Comparison of ENCODE assay signal across 26 mouse cellular contexts in genomic region chr15:12195966-12196365, GRCm38 (mm10). TPM values are rescaled to one million over a fixed set of nuclear protein-coding genes. Genes with fewer than 3 reads are reported as not detected.
DNase-seq lines count a peak whose midpoint lies in the region; ATAC-seq and TF ChIP-seq lines count a peak whose summit lies in the region.
"Had no signal": no experiment of that assay in that cellular context is flagged by ENCODE, and none has a peak within 500 bp of the region (broad histone marks: within the 10 kb centered on the region; RNA-seq: fewer than 3 reads in every experiment).

No protein-coding gene starts in this region.

- H3K27ac ChIP-seq in hindbrain, embryonic 10.5 days, result 0 out of 2 replicates have a peak overlapping the region, but pooled peaks have one; percentile 62
- H3K27ac ChIP-seq in hindbrain, embryonic 14.5 days, result no peak overlapping the region
- H3K27ac ChIP-seq in lung, postnatal 0 days (ENCODE audit: low read length), result no peak overlapping the region
- peak overlapping the region; percentile 97 for H3K27ac ChIP-seq in MEL (ENCODE audit: control insufficient read depth, low read depth, low read length)
- H3K27ac ChIP-seq: hindbrain, embryonic 15.5 days; left cerebral cortex, adult 2 months had no signal

- peaks cover 13% of the 10 kb centered on the region for H3K4me1 ChIP-seq in hindbrain, embryonic 10.5 days (replicated peaks)
- H3K4me1 ChIP-seq in hindbrain, embryonic 14.5 days (replicated peaks; ENCODE audit: control insufficient read depth, insufficient read depth, low read length), result 0 out of 2 replicates have a peak, but pooled peaks cover 3% of the 10 kb centered on the region
- peaks cover 6% of the 10 kb centered on the region; the same call in 1 of the 2 replicates for H3K4me1 ChIP-seq in lung, postnatal 0 days (ENCODE audit: insufficient read depth, low read depth, low read length)
- H3K4me1 ChIP-seq in E14TG2a.4 (replicated peaks; ENCODE audit: low read depth, low read length) (peaks cover 70% of the 10 kb centered on the region), MEL (ENCODE audit: control insufficient read depth in 1 of 2, insufficient read depth in 2 of 2, low read length in 2 of 2) (peaks cover 0 to 32% of the 10 kb centered on the region in 2 experiments)
- H3K4me1 ChIP-seq: hindbrain, embryonic 15.5 days had no signal

- TF ChIP-seq POLR2A in MEL (IDR thresholded peaks at IDR 0.05; ENCODE audit: control insufficient read depth in 1 of 2, insufficient read depth in 1 of 2, low read depth in 1 of 2, low read length in 2 of 2, poor library complexity in 1 of 2), result no peak

- WGBS in hindbrain, embryonic 10.5 days, result 78% methylated on average over 6 of the region's 6 CpGs
- WGBS in hindbrain, embryonic 14.5 days, result 71% methylated on average over 6 of the region's 6 CpGs
- WGBS in lung, postnatal 0 days, result 68% methylated on average over 6 of the region's 6 CpGs

- no peak overlapping the region for H3K4me3 ChIP-seq in hindbrain, embryonic 10.5 days
- H3K4me3 ChIP-seq in hindbrain, embryonic 14.5 days (replicated peaks; ENCODE audit: low read length), result no peak overlapping the region
- no peak overlapping the region for H3K4me3 ChIP-seq in lung, postnatal 0 days (ENCODE audit: low read depth, low read length)
- H3K4me3 ChIP-seq in E14TG2a.4 (replicated peaks; ENCODE audit: low read length) (peak overlapping the region; percentile 52), MEL (ENCODE audit: control insufficient read depth in 1 of 2, insufficient read depth in 1 of 2, low read depth in 2 of 2, low read length in 2 of 2) (peak overlapping the region; percentile 40 to 47)
- H3K4me3 ChIP-seq: heart, embryonic 13.5 days; hindbrain, embryonic 15.5 days; intestine, embryonic 15.5 days; left cerebral cortex, adult 2 months had no signal

- no peaks in the 10 kb centered on the region; the same call in 1 of the 2 replicates for H3K79me2 ChIP-seq in MEL (ENCODE audit: control insufficient read depth, insufficient read depth, low read length, poor library complexity)

- TF ChIP-seq RAD21 in MEL (IDR thresholded peaks at IDR 0.05; ENCODE audit: low read depth, low read length), result no peak

- H3K27me3 ChIP-seq in hindbrain, embryonic 10.5 days (ENCODE audit: insufficient read depth, poor library complexity, severe bottlenecking), result peaks cover 3% of the 10 kb centered on the region; the same call in 1 of the 2 replicates
- H3K27me3 ChIP-seq in hindbrain, embryonic 14.5 days (ENCODE audit: control insufficient read depth, insufficient read depth, low read length), result no peaks in the 10 kb centered on the region
- H3K27me3 ChIP-seq in lung, postnatal 0 days (replicated peaks; ENCODE audit: insufficient read depth, low read length), result no peaks in the 10 kb centered on the region
- peaks cover 6% of the 10 kb centered on the region for H3K27me3 ChIP-seq in E14TG2a.4 (ENCODE audit: insufficient read depth, low read length)
- no peaks in the 10 kb centered on the region for H3K27me3 ChIP-seq in MEL (ENCODE audit: control insufficient read depth in 1 of 2, insufficient read depth in 2 of 2, low read length in 2 of 2)
- H3K27me3 ChIP-seq: heart, embryonic 13.5 days; hindbrain, embryonic 15.5 days; intestine, embryonic 15.5 days had no signal

- DNase-seq in hindbrain, embryonic 10.5 days (ENCODE audit: low spot score), result no peak
- DNase-seq in hindbrain, embryonic 14.5 days (ENCODE audit: low spot score), result no peak
- DNase-seq in lung, postnatal 0 days (ENCODE audit: low spot score), result no peak
- no peak for DNase-seq in lung, adult 18-20 months
- no peak for DNase-seq in MEL (ENCODE audit: low read depth, low spot score)
- DNase-seq in spleen, postnatal 10 days (ENCODE audit: low spot score in 2 of 2), result no peak
- DNase-seq in gastrocnemius, postnatal 10 days, result no peak
- DNase-seq: adrenal gland, postnatal 14 days; cerebellum, adult 8-10 months; cerebellum, postnatal 36 days; embryo, embryonic 11 days; forebrain, postnatal 0 days; gastrocnemius, postnatal 25 days; heart, adult 18-20 months; heart, postnatal 14 days; kidney, postnatal 10 days; midbrain, embryonic 14.5 days; right cerebral cortex, postnatal 14 days; spleen, adult 18-20 months; thymus, postnatal 25 days had no signal

- TF ChIP-seq CTCF in lung, postnatal 0 days (IDR thresholded peaks at IDR 0.05), result no peak
- TF ChIP-seq CTCF in E14TG2a.4 (conservative IDR thresholded peaks at IDR 0.05; ENCODE audit: low read length) (no peak), MEL (IDR thresholded peaks at IDR 0.05 in 2 of 3, conservative IDR thresholded peaks at IDR 0.05 in 1 of 3; ENCODE audit: control insufficient read depth in 1 of 3, insufficient read depth in 1 of 3, low read depth in 2 of 3, low read length in 3 of 3, poor library complexity in 1 of 3, severe bottlenecking in 1 of 3) (no peak)

- no peak for ATAC-seq in hindbrain, embryonic 14.5 days (ENCODE audit: low FRiP score)
- peak; percentile 12 for ATAC-seq in lung, postnatal 0 days

- no peaks in the 10 kb centered on the region for H3K9me3 ChIP-seq in hindbrain, embryonic 10.5 days
- H3K9me3 ChIP-seq in hindbrain, embryonic 14.5 days (ENCODE audit: control insufficient read depth, low read length), result no peaks in the 10 kb centered on the region
- no peaks in the 10 kb centered on the region for H3K9me3 ChIP-seq in lung, postnatal 0 days (ENCODE audit: low read length)
- no peaks in the 10 kb centered on the region for H3K9me3 ChIP-seq in E14TG2a.4 (ENCODE audit: low read length)
- no peaks in the 10 kb centered on the region for H3K9me3 ChIP-seq in MEL (replicated peaks; ENCODE audit: insufficient read depth, low read length)
- H3K9me3 ChIP-seq: heart, embryonic 13.5 days; hindbrain, embryonic 15.5 days; intestine, embryonic 15.5 days had no signal

- no peak overlapping the region for H3K4me2 ChIP-seq in hindbrain, embryonic 14.5 days (replicated peaks)
- H3K4me2 ChIP-seq in lung, postnatal 0 days (replicated peaks; ENCODE audit: low read depth, low read length), result no peak overlapping the region
- H3K4me2 ChIP-seq: hindbrain, embryonic 15.5 days; intestine, embryonic 15.5 days had no signal

- peaks cover 10% of the 10 kb centered on the region for H3K36me3 ChIP-seq in hindbrain, embryonic 10.5 days
- H3K36me3 ChIP-seq in hindbrain, embryonic 14.5 days (replicated peaks; ENCODE audit: control insufficient read depth, insufficient read depth), result 0 out of 2 replicates have a peak, but pooled peaks cover 11% of the 10 kb centered on the region
- H3K36me3 ChIP-seq in lung, postnatal 0 days (ENCODE audit: insufficient read depth, low read length), result no peaks in the 10 kb centered on the region
- H3K36me3 ChIP-seq in E14TG2a.4 (ENCODE audit: insufficient read depth, low read length) (no peaks in the 10 kb centered on the region), MEL (ENCODE audit: control insufficient read depth in 1 of 2, insufficient read depth in 2 of 2, low read length in 2 of 2) (peaks cover 0 to 17% of the 10 kb centered on the region in 2 experiments; a peak in 2 of 4 replicates)
- H3K36me3 ChIP-seq: hindbrain, embryonic 15.5 days; intestine, embryonic 15.5 days had no signal

- H3K9ac ChIP-seq in hindbrain, embryonic 14.5 days, result no peak overlapping the region
- no peak overlapping the region for H3K9ac ChIP-seq in lung, postnatal 0 days (replicated peaks; ENCODE audit: low read depth)
- H3K9ac ChIP-seq in MEL (ENCODE audit: control insufficient read depth, low read depth, low read length, poor library complexity, severe bottlenecking), result peak overlapping the region; percentile 66
- H3K9ac ChIP-seq: forebrain, postnatal 0 days; hindbrain, embryonic 15.5 days; intestine, embryonic 15.5 days; lung, embryonic 14.5 days had no signal

- TF ChIP-seq EP300 in lung, postnatal 0 days (IDR thresholded peaks at IDR 0.05), result no peak
- TF ChIP-seq EP300 in MEL (IDR thresholded peaks at IDR 0.05; ENCODE audit: low read depth in 1 of 2, low read length in 2 of 2), result no peak

TF ChIP-seq in MEL, 35 proteins besides CTCF, POLR2A, EP300 and RAD21:
- TF ChIP-seq MAX (IDR thresholded peaks at IDR 0.05; ENCODE audit: low read length), result 0 out of 2 replicates have a peak, but pooled peaks have one; percentile 11
- TF ChIP-seq GATA1 (IDR thresholded peaks at IDR 0.05; ENCODE audit: low read depth, low read length), result no peak
- TF ChIP-seq JUND (IDR thresholded peaks at IDR 0.05; ENCODE audit: low read depth, low read length), result peak; percentile 95
- 0 out of 2 replicates have a peak, but pooled peaks have one; percentile 64 for TF ChIP-seq MAZ (IDR thresholded peaks at IDR 0.05; ENCODE audit: low read depth, low read length)
- no peak for TF ChIP-seq ELF1 (IDR thresholded peaks at IDR 0.05; ENCODE audit: low read depth, low read length)
- no peak for TF ChIP-seq POLR2AphosphoS2 (IDR thresholded peaks at IDR 0.05; ENCODE audit: low read length)
- no peak for TF ChIP-seq NRF1 (IDR thresholded peaks at IDR 0.05; ENCODE audit: insufficient read depth, low read depth, low read length, poor library complexity, severe bottlenecking)
- 0 out of 2 replicates have a peak, but pooled peaks have one; percentile 17 for TF ChIP-seq NELFE (IDR thresholded peaks at IDR 0.05; ENCODE audit: low read depth, low read length)
TF ChIP-seq in MEL: peak in this region for 4.

RNA-seq across cellular contexts. Expression of gene Mtmr12, which starts 8.9 kb away (rescaled TPM):
- polyA plus RNA-seq in hindbrain, embryonic 10.5 days (2016; fragmentation: Nextera tagmentation; extraction: Ambion mirVana), result 15.1 and 17.9 TPM in 2 replicates
- polyA plus RNA-seq in hindbrain, embryonic 14.5 days (2014; fragmentation: Nextera tagmentation; extraction: Ambion mirVana), result 7.9 and 11.7 TPM in 2 replicates
- 12.3 and 14.6 TPM in 2 replicates for polyA plus RNA-seq in lung, postnatal 0 days (2015; fragmentation: Nextera tagmentation; extraction: Ambion mirVana)
- 14.3 and 18.0 TPM in 2 replicates for total RNA-seq in MEL (2012; rRNA removed)
- polyA plus RNA-seq in MEL (2012; ENCODE audit: insufficient read depth in 1 of 2, insufficient read length in 2 of 2, low read depth in 1 of 2, low replicate concordance in 2 of 2, missing spikeins in 1 of 2), result 10 to 100 TPM in 1 of 2 experiments, not detected in 1; 38.2 TPM
- total RNA-seq in gastrocnemius, postnatal 10 days (2021), result 10 to 100 TPM in 1 of 2 experiments, 1 to 10 TPM in 1; 9.0 to 10.9 TPM

Comparison
In these comparisons a context has a peak if more than half of its experiments do, and no peak if none do; other contexts are left out.
1. H3K27ac ChIP-seq: peak in hindbrain, embryonic 10.5 days (single experiment) and MEL (single experiment); none in hindbrain, embryonic 14.5 days (single experiment) and lung, postnatal 0 days (single experiment).
2. H3K4me3 ChIP-seq: peak in E14TG2a.4 (single experiment) and MEL (2 of 2); none in hindbrain, embryonic 10.5 days (single experiment), hindbrain, embryonic 14.5 days (single experiment) and lung, postnatal 0 days (single experiment).